Mouse (Mus musculus) subcutaneous adipose tissue, adult 2 months (tissue): Measurements from ENCODE around the gene Smc3. TPM values are rescaled to one million over a fixed set of nuclear protein-coding genes. Genes with fewer than 3 reads are reported as not detected.

ENCODE experiments used
- polyA plus RNA-seq: library from polyadenylated mRNA; depleted of rRNA; stranded (reverse); fragments of >200 nt; gene quantifications from 2 replicates; pipeline ENCODE4 v1.2.3, GENCODE M21; 2012; ENCODE audit warnings: low replicate concordance; rRNA removed

Gene Smc3
- polyA plus RNA-seq = 3.5 and 7.3 TPM in 2 replicates

GRCm38 (mm10) chr19:53599757-53600539, at the start of gene Smc3:
Smc3 (plus strand) TSS chr19:53600398.

GRCm38 (mm10) chr19:53588968-53589367, 11.2 kb upstream of the Smc3 start, which contains the start of gene Nutf2-ps1:
Nutf2-ps1 (minus strand) TSS chr19:53589068.

GRCm38 (mm10) chr19:53676718-53677634, 76.8 kb downstream of the Smc3 start, which contains the start of gene Rbm20:
Rbm20 (plus strand) TSS chr19:53677306.

Other genes with a start within 250 kb of the Smc3 start
- gene Gm10197, start 228.6 kb upstream of the Smc3 start, polyA plus RNA-seq = not detected in 2 replicates
- gene Smndc1, start 209.8 kb upstream of the Smc3 start, polyA plus RNA-seq = 5.2 and 6.7 TPM in 2 replicates
- 2.3 and 4.3 TPM in 2 replicates for gene Dusp5, start 71.3 kb upstream of the Smc3 start, polyA plus RNA-seq
- gene Nutf2-ps1, start 11.3 kb upstream of the Smc3 start, polyA plus RNA-seq = 127 and 165 TPM in 2 replicates
- 0.37 and 6.3 TPM in 2 replicates for gene Rbm20, start 76.9 kb downstream of the Smc3 start, polyA plus RNA-seq